Mouse (Mus musculus) ES-Bruce4 (cell line): Measurements from ENCODE around the gene 9530053A07Rik. TPM values are rescaled to one million over a fixed set of nuclear protein-coding genes. Genes with fewer than 3 reads are reported as not detected.

ENCODE experiments used
- H3K27ac ChIP-seq: 2 replicates; pipeline ENCODE4 v1.5.1; 2012; ENCODE audit warnings: low read length, inconsistent platforms; ENCODE audit not compliant: insufficient read depth
- H3K27me3 ChIP-seq: 2 replicates; pipeline ENCODE4 v1.6.1; 2012; ENCODE audit warnings: mild to moderate bottlenecking, low read length, inconsistent platforms; ENCODE audit not compliant: control insufficient read depth, poor library complexity, insufficient read depth, severe bottlenecking
- H3K36me3 ChIP-seq: 2 replicates; pipeline ENCODE4 v1.6.1; 2012; ENCODE audit warnings: inconsistent platforms, mild to moderate bottlenecking, low read length, moderate library complexity; ENCODE audit not compliant: control insufficient read depth, poor library complexity, insufficient read depth, severe bottlenecking
- H3K4me1 ChIP-seq: one replicate; pipeline ENCODE4 v1.8.1; 2011; ENCODE audit warnings: low read length; ENCODE audit not compliant: control insufficient read depth, insufficient read depth
- H3K4me3 ChIP-seq: 2 replicates; pipeline ENCODE4 v1.5.1; 2011; ENCODE audit warnings: low read depth, mild to moderate bottlenecking, low read length
- H3K9ac ChIP-seq: 2 replicates; pipeline ENCODE4 v1.6.1; 2012; ENCODE audit warnings: low read depth, mild to moderate bottlenecking, inconsistent platforms; ENCODE audit not compliant: poor library complexity, severe bottlenecking
- H3K9me3 ChIP-seq: replicated peaks from 2 replicates; pipeline ENCODE4 v1.6.1; 2012; ENCODE audit warnings: mild to moderate bottlenecking, low read length, inconsistent platforms; ENCODE audit not compliant: control insufficient read depth, poor library complexity, insufficient read depth, severe bottlenecking
- CTCF ChIP-seq: IDR thresholded peaks from one replicate; pipeline ENCODE4 v1.8.1; 2011; ENCODE audit warnings: low read depth, low read length
- EP300 ChIP-seq: IDR thresholded peaks from 2 replicates; pipeline ENCODE4 v1.6.1; 2011; ENCODE audit warnings: low read depth, low read length; ENCODE audit not compliant: insufficient read depth
- POLR2A ChIP-seq: IDR thresholded peaks from one replicate; pipeline ENCODE4 v1.8.1; 2011; ENCODE audit warnings: low read length; ENCODE audit not compliant: insufficient read depth
- polyA plus RNA-seq: library from polyadenylated mRNA; stranded (reverse); fragments of >200 nt; gene quantifications from 2 replicates; pipeline ENCODE4 v1.2.4, GENCODE M21; 2011; ENCODE audit warnings: low read depth; ENCODE audit not compliant: missing spikeins, insufficient read depth, insufficient read length

9530053A07Rik gene
- polyA plus RNA-seq, 1 experiment: 0.13 TPM

GRCm38 (mm10) chr7:28208396-28208987, 79.2 kb downstream of the 9530053A07Rik start:
- Histone ChIP-seq H3K36me3 (no peaks in the 10 kb centered on the region), H3K4me1 (no peaks in the 10 kb centered on the region), H3K9me3 (no peaks in the 10 kb centered on the region), H3K27me3 (no peaks in the 10 kb centered on the region), H3K9ac (peak overlapping the region; percentile 17), H3K4me3 (peak overlapping the region; percentile 70), H3K27ac (no peak overlapping the region)
- no peak for TF ChIP-seq POLR2A

- H3K9me3 ChIP-seq: no peaks in the 10 kb centered on the region
- peak overlapping the region; percentile 17 for H3K9ac ChIP-seq
- H3K27ac ChIP-seq: no peak overlapping the region
- no peak for TF ChIP-seq CTCF
- H3K36me3 ChIP-seq: no peaks in the 10 kb centered on the region
- H3K4me1 ChIP-seq: no peaks in the 10 kb centered on the region
- no peaks in the 10 kb centered on the region for H3K27me3 ChIP-seq
- peak overlapping the region; percentile 70 for H3K4me3 ChIP-seq
Measured at GRCm38 (mm10) chr7:28208988-28209508, 79.8 kb downstream of the 9530053A07Rik start.

GRCm38 (mm10) chr7:28210731-28211130, 81.5 kb downstream of the 9530053A07Rik start:
- TF ChIP-seq POLR2A (no peak), CTCF (peak; percentile 14), EP300 (no peak)
- Histone ChIP-seq H3K27me3 (no peaks in the 10 kb centered on the region), H3K27ac (no peak overlapping the region), H3K4me1 (no peaks in the 10 kb centered on the region), H3K4me3 (no peak overlapping the region), H3K36me3 (no peaks in the 10 kb centered on the region), H3K9ac (no peak overlapping the region), H3K9me3 (no peaks in the 10 kb centered on the region)

- Histone ChIP-seq H3K4me1 (no peaks in the 10 kb centered on the region), H3K9ac (no peak overlapping the region), H3K9me3 (peaks cover 28% of the 10 kb centered on the region), H3K4me3 (peak overlapping the region; percentile 22; the same call in 1 of the 2 replicates), H3K36me3 (no peaks in the 10 kb centered on the region), H3K27me3 (no peaks in the 10 kb centered on the region), H3K27ac (no peak overlapping the region)
- peak; percentile 83 for TF ChIP-seq CTCF
- no peak for TF ChIP-seq POLR2A
- TF ChIP-seq EP300: no peak
Measured at GRCm38 (mm10) chr7:28214142-28214541, 84.9 kb downstream of the 9530053A07Rik start.

Other genes starting within 250 kb of the 9530053A07Rik start
- 5.8 and 8.7 TPM in 2 replicates for gene Zfp974, start 200.0 kb upstream of the 9530053A07Rik start, polyA plus RNA-seq
- gene Zfp780b, start 150.3 kb upstream of the 9530053A07Rik start, polyA plus RNA-seq: 19.9 and 21.3 TPM in 2 replicates
- gene Zfp850, start 115.4 kb upstream of the 9530053A07Rik start, polyA plus RNA-seq: 15.3 and 16.4 TPM in 2 replicates
- 134 and 143 TPM in 2 replicates for gene Psmc4, start 79.4 kb upstream of the 9530053A07Rik start, polyA plus RNA-seq
- gene Fcgbp, start 58.2 kb upstream of the 9530053A07Rik start, polyA plus RNA-seq: 0.84 and 1.2 TPM in 2 replicates
- 441 and 480 TPM in 2 replicates for gene Fbl, start 40.2 kb downstream of the 9530053A07Rik start, polyA plus RNA-seq
- gene Dyrk1b, start 50.0 kb downstream of the 9530053A07Rik start, polyA plus RNA-seq: 9.2 and 9.5 TPM in 2 replicates
- gene Eid2, start 138.4 kb downstream of the 9530053A07Rik start, polyA plus RNA-seq: 17.2 and 17.3 TPM in 2 replicates
- gene Eid2b, start 148.3 kb downstream of the 9530053A07Rik start, polyA plus RNA-seq: 8.5 and 8.8 TPM in 2 replicates
- 0.70 and 3.2 TPM in 2 replicates for gene Selenov, start 161.7 kb downstream of the 9530053A07Rik start, polyA plus RNA-seq
- 9.5 and 10.5 TPM in 2 replicates for gene Dll3, start 172.8 kb downstream of the 9530053A07Rik start, polyA plus RNA-seq
- gene Timm50, start 182.6 kb downstream of the 9530053A07Rik start, polyA plus RNA-seq: 70.5 and 76.4 TPM in 2 replicates
- gene Supt5, start 209.3 kb downstream of the 9530053A07Rik start, polyA plus RNA-seq: 98.4 and 101 TPM in 2 replicates
- 1,972 and 2,086 TPM in 2 replicates for gene Rps16, start 221.2 kb downstream of the 9530053A07Rik start, polyA plus RNA-seq
- gene Plekhg2, start 243.1 kb downstream of the 9530053A07Rik start, polyA plus RNA-seq: 85.5 and 90.1 TPM in 2 replicates